Mouse (Mus musculus) brain, embryonic 14.5 days (tissue): Measurements from ENCODE around the gene Pih1d2.

Experiments
- CTCF ChIP-seq: fragments of 200-500 bp; IDR thresholded peaks from 2 replicates; pipeline ENCODE4 v1.5.1; 2012; ENCODE audit warnings: inconsistent platforms, mild to moderate bottlenecking, moderate library complexity, borderline replicate concordance; ENCODE audit not compliant: insufficient read depth, insufficient read length; ENCODE audit errors: extremely low read depth
- POLR2A ChIP-seq: fragments of 200-500 bp; IDR thresholded peaks from 2 replicates; pipeline ENCODE4 v1.6.1; 2012; ENCODE audit warnings: mild to moderate bottlenecking, inconsistent platforms, borderline replicate concordance; ENCODE audit not compliant: poor library complexity, insufficient read depth, insufficient read length, severe bottlenecking; ENCODE audit errors: extremely low read depth

DNA sequence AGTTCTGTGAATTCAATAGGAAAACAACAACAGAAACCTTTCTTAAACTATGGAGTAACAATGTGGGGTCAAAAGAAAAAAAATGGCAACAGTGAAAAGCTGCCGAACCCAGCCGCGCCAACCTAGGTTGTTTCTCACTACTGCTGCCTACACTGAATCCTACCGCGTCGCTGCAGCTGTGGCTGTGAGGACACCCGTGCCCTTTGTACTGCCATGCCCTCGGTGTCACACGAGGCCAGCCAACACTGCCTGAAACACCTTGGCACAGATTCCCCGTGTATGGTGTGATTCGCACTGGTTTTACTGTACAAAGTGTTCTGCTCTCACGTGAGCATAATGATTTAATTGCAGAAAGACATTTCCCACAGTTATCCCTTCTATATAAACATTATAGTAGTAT, 43.3 kb downstream of the Pih1d2 start:
- TF ChIP-seq POLR2A, result no peak
- no peak for TF ChIP-seq CTCF
